Mouse (Mus musculus) cerebellum, adult 2 months (tissue): ENCODE results near the gene Zfand2a. TPM values are rescaled to one million over a fixed set of nuclear protein-coding genes. Genes with fewer than 3 reads are reported as not detected.

Experiments
- DNase-seq, 2 experiments: peaks; one replicate each; pipeline ENCODE4 v3.0.0; 2021
- H3K27ac ChIP-seq: fragments of 200-500 bp; 2 replicates; pipeline ENCODE4 v1.5.1; 2012; ENCODE audit warnings: low read length, control low read depth, inconsistent platforms; ENCODE audit not compliant: insufficient read depth
- H3K27me3 ChIP-seq: fragments of 200-500 bp; 2 replicates; pipeline ENCODE4 v1.6.1; 2012; ENCODE audit warnings: inconsistent platforms, mild to moderate bottlenecking, low read length, moderate library complexity; ENCODE audit not compliant: control insufficient read depth, insufficient read depth
- H3K4me1 ChIP-seq: fragments of 200-500 bp; 2 replicates; pipeline ENCODE4 v1.6.1; 2011; ENCODE audit warnings: low read length; ENCODE audit not compliant: control insufficient read depth, insufficient read depth
- H3K4me3 ChIP-seq: fragments of 200-500 bp; replicated peaks from 2 replicates; pipeline ENCODE3; 2011; ENCODE audit warnings: mild to moderate bottlenecking, low read depth, low read length, control low read depth; ENCODE audit not compliant: insufficient read depth
- CTCF ChIP-seq: fragments of 200-500 bp; IDR thresholded peaks from 2 replicates; pipeline ENCODE4 v1.5.1; 2011; ENCODE audit warnings: low read depth, mild to moderate bottlenecking, control low read depth, low read length, moderate library complexity, borderline replicate concordance; ENCODE audit not compliant: insufficient read depth
- POLR2A ChIP-seq: fragments of 200-500 bp; IDR thresholded peaks from 2 replicates; pipeline ENCODE4 v1.6.1; 2011; ENCODE audit warnings: low read length, control low read depth, borderline replicate concordance; ENCODE audit not compliant: insufficient read depth
- WGBS: fragments of 180-500 bp; shearing (Covaris S2); methylation state at CpG from one replicate; pipeline ENCODE4 v1.1.7; 2018; 5-methylcytosine and 5-hydroxymethylcytosine counted together
- polyA plus RNA-seq: library from polyadenylated mRNA; depleted of rRNA; stranded (reverse); fragments of >200 nt; gene quantifications from 2 replicates; pipeline ENCODE4 v1.2.3, GENCODE M21; 2012

The Zfand2a gene
- polyA plus RNA-seq, 1 experiment: 42.8 TPM

DNA sequence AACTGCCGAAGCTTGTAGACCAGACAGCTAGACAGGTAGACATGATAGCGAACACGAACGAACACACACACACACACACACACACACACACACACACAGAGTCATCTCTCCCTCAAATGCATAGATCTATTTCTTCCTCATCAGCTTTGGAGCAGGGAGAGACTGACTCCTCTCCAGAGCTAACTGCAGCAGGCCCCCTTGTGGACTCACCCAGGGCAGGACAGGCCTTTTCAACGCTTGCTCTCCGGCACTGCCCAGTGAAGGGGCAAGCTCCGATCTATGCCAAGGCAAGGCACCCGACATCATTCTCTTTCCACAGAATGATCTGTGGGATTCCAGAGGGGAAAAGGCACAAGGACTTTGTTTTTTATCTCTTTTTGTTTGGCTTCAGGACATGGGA, 39.1 kb downstream of the Zfand2a start:
- 0 out of 2 replicates have a peak, but pooled peaks have one; percentile 20 for TF ChIP-seq CTCF
- TF ChIP-seq POLR2A: no peak
- no peak overlapping the region for H3K4me3 ChIP-seq
- H3K27me3 ChIP-seq: no peaks in the 10 kb centered on the region
- peaks cover 39% of the 10 kb centered on the region for H3K4me1 ChIP-seq
- 80% methylated on average over 8 of the region's 8 CpGs for WGBS
- DNase-seq: no peak
- H3K27ac ChIP-seq: no peak overlapping the region

DNA sequence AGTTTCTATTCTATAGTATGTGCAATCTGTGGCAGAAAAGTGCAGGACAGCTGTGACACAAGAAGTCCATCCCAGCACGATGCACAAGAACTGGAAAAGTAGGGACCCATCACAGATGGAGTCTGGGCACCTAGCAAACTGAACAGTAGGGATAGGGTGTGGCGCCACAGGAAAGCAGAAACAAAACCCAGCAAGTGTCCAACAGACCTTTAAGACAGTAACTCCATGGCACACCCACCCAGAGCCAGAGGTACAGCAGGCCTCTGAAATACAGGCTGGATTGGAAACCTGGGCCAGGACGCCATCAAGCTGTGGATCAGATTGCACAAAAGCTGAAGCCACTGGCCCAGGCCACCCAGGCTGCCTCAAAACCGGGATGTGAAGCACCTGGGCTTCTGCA, 41.4 kb downstream of the Zfand2a start:
- DNase-seq: no peak
- H3K27me3 ChIP-seq: no peaks in the 10 kb centered on the region
- no peak overlapping the region for H3K4me3 ChIP-seq
- H3K27ac ChIP-seq: no peak overlapping the region
- no peak for TF ChIP-seq CTCF
- no peak for TF ChIP-seq POLR2A
- H3K4me1 ChIP-seq: peaks cover 25% of the 10 kb centered on the region
- WGBS: 79% methylated on average over 4 of the region's 4 CpGs

DNA sequence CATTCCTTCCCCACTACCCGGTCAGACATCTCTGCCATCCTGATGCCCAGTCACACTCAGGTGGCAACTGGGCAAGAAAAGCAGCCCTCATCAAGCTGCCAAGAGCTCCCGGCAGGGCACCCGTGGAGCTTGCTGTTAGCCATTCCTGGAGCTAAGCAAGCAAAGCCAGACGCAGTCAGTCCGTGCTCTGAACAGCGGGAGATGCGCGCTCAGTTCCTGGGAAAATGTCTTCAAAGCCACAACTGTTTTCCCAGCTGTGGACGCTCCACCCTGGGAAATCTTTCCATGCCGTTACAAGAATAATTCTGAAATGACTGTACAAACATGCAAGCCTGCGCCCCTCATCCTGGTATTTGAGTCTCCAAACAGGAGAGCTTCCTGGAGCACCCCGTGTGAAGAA, 41.9 kb downstream of the Zfand2a start:
- WGBS: 21% methylated on average over 12 of the region's 12 CpGs
- no peaks in the 10 kb centered on the region for H3K27me3 ChIP-seq
- no peak overlapping the region for H3K4me3 ChIP-seq
- peak; percentile 42 for DNase-seq
- no peak overlapping the region for H3K27ac ChIP-seq
- peaks cover 25% of the 10 kb centered on the region for H3K4me1 ChIP-seq
- no peak for TF ChIP-seq POLR2A
- no peak for TF ChIP-seq CTCF

DNA sequence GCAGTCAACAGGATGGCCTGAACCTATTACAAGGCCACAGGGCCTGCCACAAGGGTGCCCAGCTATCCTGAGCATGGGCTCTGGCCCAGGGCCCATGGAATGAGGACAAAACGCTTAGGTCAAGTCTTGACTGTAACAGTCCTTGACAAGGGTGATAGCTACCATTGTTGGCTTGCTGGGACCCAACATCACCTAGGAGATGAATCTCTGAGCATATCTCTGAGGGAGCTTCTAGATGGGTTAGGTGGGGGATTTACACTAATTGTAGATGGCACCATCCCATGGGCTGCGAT, 42.7 kb downstream of the Zfand2a start:
- H3K27me3 ChIP-seq: no peaks in the 10 kb centered on the region
- WGBS: 72% methylated on average over 2 of the region's 2 CpGs
- DNase-seq: no peak
- H3K4me3 ChIP-seq: no peak overlapping the region
- no peak for TF ChIP-seq CTCF
- no peak for TF ChIP-seq POLR2A
- H3K4me1 ChIP-seq: peaks cover 25% of the 10 kb centered on the region
- no peak overlapping the region for H3K27ac ChIP-seq

DNA sequence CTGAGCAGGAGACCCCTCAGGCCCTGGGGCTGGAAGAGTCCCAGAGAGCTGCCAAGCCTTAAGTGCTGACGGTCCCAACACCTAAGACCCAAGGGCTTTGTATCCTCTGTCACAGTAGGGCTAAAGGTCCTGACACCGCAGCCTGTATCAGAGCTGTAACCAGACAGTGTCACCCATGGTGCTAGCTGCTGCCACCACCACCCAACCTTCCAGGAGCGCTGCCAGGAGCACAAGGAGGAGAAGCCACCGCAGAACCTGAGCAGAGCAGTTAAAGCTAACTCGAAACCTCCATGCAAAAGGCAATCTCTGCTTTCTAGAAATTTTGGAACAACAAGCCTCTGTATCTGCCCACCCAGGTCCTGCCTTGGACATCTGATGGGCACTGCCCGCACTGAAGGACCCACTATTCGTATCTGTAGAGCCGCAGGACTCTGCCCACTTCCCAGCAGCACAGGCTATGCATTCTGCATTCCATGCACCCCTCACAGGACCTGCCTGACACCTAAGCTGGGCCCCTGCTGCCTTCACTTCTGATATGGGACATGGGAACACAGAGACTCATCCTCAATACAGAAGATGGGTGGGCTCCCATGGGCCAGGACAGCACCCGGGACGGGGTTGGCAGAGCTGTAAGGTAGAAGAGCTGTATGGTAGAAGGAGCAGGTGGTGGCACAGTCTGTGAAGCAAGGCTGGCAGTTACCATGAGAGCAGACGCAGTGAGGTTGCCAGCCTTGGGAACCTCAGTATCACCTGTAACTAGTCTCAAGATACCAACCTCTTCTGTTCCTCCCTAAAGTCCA, 43.2 kb downstream of the Zfand2a start:
- H3K4me3 ChIP-seq: no peak overlapping the region
- no peak overlapping the region for H3K27ac ChIP-seq
- DNase-seq: peak; percentile 52 to 58
- TF ChIP-seq POLR2A (no peak), CTCF (no peak)
- H3K27me3 ChIP-seq: no peaks in the 10 kb centered on the region
- whole genome bisulfite sequencing: 46% methylated on average over 11 of the region's 11 CpGs
- H3K4me1 ChIP-seq: peaks cover 25% of the 10 kb centered on the region

DNA sequence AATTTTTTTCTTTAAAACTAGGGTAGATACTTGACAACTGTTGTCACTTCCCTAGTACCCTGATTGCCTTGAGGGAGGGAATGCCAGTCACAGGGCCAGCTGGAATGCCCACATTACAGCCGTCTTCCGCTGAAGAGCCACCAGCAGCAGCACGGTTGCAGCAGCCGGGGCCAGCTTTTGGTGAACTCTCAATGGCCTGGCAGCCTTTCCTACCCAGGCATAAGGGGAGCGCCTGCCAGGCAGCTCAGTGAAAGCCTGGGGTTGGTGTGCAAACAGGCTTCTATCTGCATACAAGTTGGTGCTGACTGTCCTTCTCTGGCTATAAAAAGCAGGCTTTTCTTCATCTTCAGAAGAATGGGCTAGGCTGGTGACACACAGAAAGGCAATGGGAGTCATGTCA, 43.9 kb downstream of the Zfand2a start:
- TF ChIP-seq POLR2A (no peak), CTCF (no peak)
- no peak overlapping the region for H3K27ac ChIP-seq
- WGBS: 28% methylated on average over 5 of the region's 5 CpGs

DNA sequence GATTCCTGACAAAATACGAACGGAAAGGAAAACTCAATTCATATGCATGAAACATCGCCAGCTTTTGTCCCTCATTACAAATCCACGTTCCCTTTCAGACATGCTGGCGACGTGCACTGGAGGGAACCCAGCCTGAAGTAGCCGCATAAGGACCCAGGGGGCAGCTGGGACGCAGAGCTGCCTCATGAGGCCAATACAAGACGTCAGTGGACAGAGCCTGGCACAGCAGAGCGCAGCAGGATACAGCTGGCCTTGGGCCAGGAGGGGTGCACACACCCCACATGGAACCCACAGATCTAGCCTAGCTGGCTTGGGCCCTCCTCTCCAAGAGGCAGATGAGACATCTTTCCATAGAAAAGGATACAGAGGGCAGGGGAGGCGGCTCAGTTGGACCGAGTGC, 45.9 kb downstream of the Zfand2a start:
- no peak for DNase-seq
- Histone ChIP-seq H3K27me3 (no peaks in the 10 kb centered on the region), H3K4me3 (no peak overlapping the region), H3K27ac (no peak overlapping the region), H3K4me1 (peaks cover 25% of the 10 kb centered on the region)
- 63% methylated on average over 12 of the region's 12 CpGs for WGBS
- TF ChIP-seq POLR2A: no peak
- no peak for TF ChIP-seq CTCF

More for the DNA sequence above, 43.9 kb downstream of the Zfand2a start:
- Histone ChIP-seq H3K4me1 (peaks cover 25% of the 10 kb centered on the region), H3K4me3 (no peak overlapping the region), H3K27me3 (no peaks in the 10 kb centered on the region)
- DNase-seq: peak; percentile 48 to 58

- no peak overlapping the region for H3K4me3 ChIP-seq
- no peak for DNase-seq
- H3K27me3 ChIP-seq: no peaks in the 10 kb centered on the region
- TF ChIP-seq CTCF (no peak), POLR2A (no peak)
- H3K27ac ChIP-seq: no peak overlapping the region
- H3K4me1 ChIP-seq: peaks cover 23% of the 10 kb centered on the region
- 86% methylated on average over 4 of the region's 4 CpGs for WGBS
These were observed 46.6 kb downstream of the Zfand2a start for GRCm38 (mm10) chr5:139437769-139438168.
